Mouse (Mus musculus): ENCODE data around the gene Chka. TPM values are rescaled to one million over a fixed set of nuclear protein-coding genes. Genes with fewer than 3 reads are reported as not detected.

Gene Chka
- polyA plus RNA-seq, 1 experiment from 2014 or later, result 53.0 TPM

GRCm38 (mm10) chr19:3898952-3899351 is 47.4 kb downstream of the Chka start:
- no peaks in the 10 kb centered on the region for H3K27me3 ChIP-seq (ENCODE audit: insufficient read depth, low read length)
- TF ChIP-seq CTCF (IDR thresholded peaks at IDR 0.05; ENCODE audit: low read depth), result no peak
- H3K9ac ChIP-seq (ENCODE audit: low read depth, low read length), result no peak overlapping the region
- 52% methylated on average over 7 of the region's 7 CpGs for whole genome bisulfite sequencing
- H3K4me2 ChIP-seq (ENCODE audit: low read length), result no peak overlapping the region
- no peaks in the 10 kb centered on the region for H3K4me1 ChIP-seq (replicated peaks; ENCODE audit: insufficient read depth, low read length)
- no peak for DNase-seq (ENCODE audit: low spot score)
- peaks cover 68% of the 10 kb centered on the region for H3K36me3 ChIP-seq (ENCODE audit: insufficient read depth, low read length)
- H3K4me3 ChIP-seq (replicated peaks; ENCODE audit: low read depth, low read length), result no peak overlapping the region
- H3K27ac ChIP-seq, result no peak overlapping the region
- no peak for ATAC-seq (replicated peaks; ENCODE audit: low FRiP score, low read depth)
- no peaks in the 10 kb centered on the region for H3K9me3 ChIP-seq (replicated peaks; ENCODE audit: low read length)

DNA sequence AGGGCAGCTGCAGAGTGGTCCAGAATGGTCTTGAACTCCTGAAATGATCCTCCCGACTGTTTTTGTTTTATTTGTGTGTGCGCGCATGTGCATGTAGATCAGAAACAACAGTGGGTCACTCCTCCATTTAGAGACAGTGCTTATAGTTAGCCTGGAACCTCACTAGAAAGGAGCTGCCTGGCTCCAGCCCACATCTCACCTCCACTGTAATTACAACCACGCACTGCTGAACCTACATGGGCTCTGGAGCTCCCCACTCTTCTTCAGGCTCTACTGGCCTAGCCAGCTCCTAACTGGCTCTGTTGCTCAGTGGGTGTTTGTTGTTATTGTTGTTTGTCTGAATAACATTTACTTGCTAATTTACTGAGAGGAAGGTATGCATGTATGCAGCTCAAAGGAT is 48.0 kb downstream of the Chka start:
- Histone ChIP-seq H3K36me3 (ENCODE audit: insufficient read depth, low read length) (peaks cover 63% of the 10 kb centered on the region), H3K4me1 (replicated peaks; ENCODE audit: insufficient read depth, low read length) (peaks cover 5% of the 10 kb centered on the region; the same call in 1 of the 2 replicates), H3K9me3 (replicated peaks; ENCODE audit: low read length) (no peaks in the 10 kb centered on the region), H3K4me3 (replicated peaks; ENCODE audit: low read depth, low read length) (no peak overlapping the region), H3K27ac (no peak overlapping the region), H3K9ac (ENCODE audit: low read depth, low read length) (no peak overlapping the region), H3K4me2 (ENCODE audit: low read length) (no peak overlapping the region), H3K27me3 (ENCODE audit: insufficient read depth, low read length) (no peaks in the 10 kb centered on the region)
- no peak for DNase-seq (ENCODE audit: low spot score)
- WGBS, result 86% methylated on average over 4 of the region's 4 CpGs
- no peak for TF ChIP-seq CTCF (IDR thresholded peaks at IDR 0.05; ENCODE audit: low read depth)
- ATAC-seq (replicated peaks; ENCODE audit: low FRiP score, low read depth), result no peak

DNA sequence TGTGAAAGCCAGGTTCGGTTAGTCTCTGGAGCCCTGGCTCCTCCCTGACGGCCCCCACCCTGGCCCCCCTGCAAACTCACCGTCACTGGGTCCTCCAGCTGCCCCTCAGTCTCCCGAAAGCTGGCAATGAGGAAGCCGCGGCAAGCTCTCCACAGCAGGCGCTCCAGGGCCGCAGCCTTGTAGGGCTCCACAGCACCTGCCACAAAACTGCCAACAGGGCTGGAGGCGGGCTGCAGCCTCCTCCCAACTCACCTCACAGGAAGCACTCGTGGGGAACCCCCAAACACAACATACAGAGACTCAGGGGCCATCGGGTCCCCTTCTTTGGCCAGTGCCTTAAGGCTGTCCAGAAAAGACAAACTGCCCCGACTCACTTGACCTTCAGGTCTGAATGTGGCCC is 51.4 kb downstream of the Chka start:
- no peak for ATAC-seq (replicated peaks; ENCODE audit: low FRiP score, low read depth)

DNA sequence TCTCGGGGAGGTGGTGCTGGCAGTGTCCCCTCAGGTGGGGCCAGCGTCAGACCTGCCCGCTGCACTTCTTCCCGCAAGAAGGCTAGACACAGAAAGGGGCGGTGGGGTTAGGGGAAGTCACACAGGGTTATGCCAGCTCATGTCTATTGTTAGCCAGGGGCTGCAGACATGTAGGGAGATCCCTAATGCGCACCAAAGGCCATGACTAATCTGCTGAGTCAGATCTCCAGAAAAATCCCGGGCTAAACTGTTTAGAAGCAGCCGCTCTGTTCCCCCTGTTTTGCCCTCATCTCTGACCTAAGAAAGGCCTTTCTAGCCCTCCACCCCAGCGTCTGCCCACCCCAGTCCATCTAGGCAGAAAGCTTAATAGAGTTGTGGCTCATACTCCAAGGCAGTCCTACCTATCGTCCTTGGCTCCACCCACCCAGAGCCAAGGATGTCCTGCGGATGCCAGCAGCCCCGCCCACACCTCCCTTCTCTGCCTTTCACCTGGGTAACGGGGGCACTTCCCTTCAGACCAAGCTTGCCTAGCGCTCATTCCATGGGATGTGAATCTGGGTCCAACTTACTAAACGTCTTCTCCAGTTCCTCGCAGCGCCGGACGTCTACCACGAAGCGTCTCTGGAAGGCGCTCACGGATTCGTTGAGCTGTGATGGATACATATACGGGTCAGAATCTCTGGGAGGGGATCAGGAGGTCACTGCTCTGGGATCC is 52.2 kb downstream of the Chka start:
- Histone ChIP-seq H3K4me2 (ENCODE audit: low read length) (peak overlapping the region; percentile 84), H3K27me3 (ENCODE audit: insufficient read depth, low read length) (no peaks in the 10 kb centered on the region), H3K9ac (ENCODE audit: low read depth, low read length) (no peak overlapping the region), H3K9me3 (replicated peaks; ENCODE audit: low read length) (no peaks in the 10 kb centered on the region), H3K4me3 (replicated peaks; ENCODE audit: low read depth, low read length) (no peak overlapping the region), H3K27ac (no peak overlapping the region), H3K36me3 (ENCODE audit: insufficient read depth, low read length) (peaks cover 39% of the 10 kb centered on the region), H3K4me1 (replicated peaks; ENCODE audit: insufficient read depth, low read length) (peaks cover 25% of the 10 kb centered on the region)
- DNase-seq (ENCODE audit: low spot score) (no peak), ATAC-seq (replicated peaks; ENCODE audit: low FRiP score, low read depth) (no peak)
- WGBS, result 73% methylated on average over 25 of the region's 25 CpGs
- no peak for TF ChIP-seq CTCF (IDR thresholded peaks at IDR 0.05; ENCODE audit: low read depth)

More for the DNA sequence above, 51.4 kb downstream of the Chka start:
- H3K9me3 ChIP-seq (replicated peaks; ENCODE audit: low read length), result no peaks in the 10 kb centered on the region
- H3K4me2 ChIP-seq (ENCODE audit: low read length), result no peak overlapping the region
- DNase-seq (ENCODE audit: low spot score), result no peak
- H3K36me3 ChIP-seq (ENCODE audit: insufficient read depth, low read length), result peaks cover 38% of the 10 kb centered on the region
- whole genome bisulfite sequencing, result 84% methylated on average over 12 of the region's 12 CpGs
- H3K27ac ChIP-seq, result no peak overlapping the region
- H3K4me3 ChIP-seq (replicated peaks; ENCODE audit: low read depth, low read length), result no peak overlapping the region
- TF ChIP-seq CTCF (IDR thresholded peaks at IDR 0.05; ENCODE audit: low read depth), result no peak
- no peak overlapping the region for H3K9ac ChIP-seq (ENCODE audit: low read depth, low read length)
- no peaks in the 10 kb centered on the region for H3K27me3 ChIP-seq (ENCODE audit: insufficient read depth, low read length)
- H3K4me1 ChIP-seq (replicated peaks; ENCODE audit: insufficient read depth, low read length), result peaks cover 25% of the 10 kb centered on the region

DNA sequence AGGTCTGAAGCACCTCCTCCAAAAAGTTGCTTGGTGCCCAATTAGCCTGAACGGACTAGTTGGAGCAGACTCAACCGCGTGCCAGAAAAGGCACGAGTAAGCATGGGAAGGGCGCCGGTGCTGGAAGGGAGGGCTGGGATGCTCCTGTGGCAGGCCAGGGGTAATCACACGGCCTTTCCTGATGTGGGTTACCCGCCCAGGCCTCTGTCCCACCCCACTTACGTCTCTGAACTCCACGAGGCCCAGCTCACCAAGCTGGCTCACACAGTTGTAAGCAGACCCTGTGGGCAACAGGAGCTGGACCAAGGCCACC is 52.7 kb downstream of the Chka start:
- peaks cover 41% of the 10 kb centered on the region for H3K36me3 ChIP-seq (ENCODE audit: insufficient read depth, low read length)
- H3K27me3 ChIP-seq (ENCODE audit: insufficient read depth, low read length), result no peaks in the 10 kb centered on the region
- H3K27ac ChIP-seq, result 0 out of 2 replicates have a peak overlapping the region, but pooled peaks have one; percentile 87
- WGBS, result 56% methylated on average over 10 of the region's 10 CpGs
- H3K9ac ChIP-seq (ENCODE audit: low read depth, low read length), result no peak overlapping the region
- H3K9me3 ChIP-seq (replicated peaks; ENCODE audit: low read length), result no peaks in the 10 kb centered on the region
- H3K4me1 ChIP-seq (replicated peaks; ENCODE audit: insufficient read depth, low read length), result peaks cover 25% of the 10 kb centered on the region
- DNase-seq (ENCODE audit: low spot score), result no peak
- H3K4me3 ChIP-seq (replicated peaks; ENCODE audit: low read depth, low read length), result no peak overlapping the region
- TF ChIP-seq CTCF (IDR thresholded peaks at IDR 0.05; ENCODE audit: low read depth), result no peak
- no peak for ATAC-seq (replicated peaks; ENCODE audit: low FRiP score, low read depth)
- H3K4me2 ChIP-seq (ENCODE audit: low read length), result peak overlapping the region; percentile 84

DNA sequence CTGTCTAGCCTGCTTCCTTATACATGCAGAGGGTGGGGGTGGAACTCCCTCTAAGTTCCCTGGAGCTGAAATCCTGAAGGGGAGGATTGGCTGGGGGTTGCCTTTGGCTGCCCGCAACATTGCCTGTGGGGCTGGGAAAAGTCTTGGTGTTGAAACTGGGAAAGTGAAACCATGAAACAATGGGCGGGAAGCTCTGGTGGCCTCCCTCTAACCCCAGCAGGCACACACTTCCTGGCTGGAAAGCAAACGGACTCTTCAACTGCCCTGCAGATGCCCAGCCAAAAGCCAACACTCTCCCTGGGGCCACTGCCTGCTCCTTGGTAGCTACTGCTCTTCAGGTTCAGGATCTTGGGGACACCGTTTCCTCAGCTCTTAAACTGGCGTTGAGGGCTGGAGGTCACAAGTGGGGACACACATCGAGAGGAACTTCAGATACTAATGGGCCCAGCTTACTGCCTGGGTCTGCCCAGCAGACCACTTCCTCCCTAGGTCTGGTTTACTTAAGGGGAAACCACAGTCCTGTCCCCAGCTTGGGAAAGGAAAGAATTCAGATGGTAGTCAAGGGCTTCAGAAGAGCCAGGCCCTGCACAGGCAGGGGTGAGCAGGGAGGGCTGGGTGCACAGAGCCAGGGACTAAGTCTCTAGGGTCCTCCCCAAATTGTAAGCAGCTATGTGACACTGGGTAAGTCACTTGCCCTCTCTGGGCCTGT is 53.8 kb downstream of the Chka start:
- TF ChIP-seq CTCF (IDR thresholded peaks at IDR 0.05; ENCODE audit: low read depth), result no peak

More for the DNA sequence above, 53.8 kb downstream of the Chka start:
- Histone ChIP-seq H3K4me2 (ENCODE audit: low read length) (peak overlapping the region; percentile 84), H3K9ac (ENCODE audit: low read depth, low read length) (peak overlapping the region; percentile 71; the same call in 1 of the 2 replicates), H3K27ac (peak overlapping the region; percentile 87), H3K27me3 (ENCODE audit: insufficient read depth, low read length) (no peaks in the 10 kb centered on the region), H3K4me3 (replicated peaks; ENCODE audit: low read depth, low read length) (peak overlapping the region; percentile 74), H3K9me3 (replicated peaks; ENCODE audit: low read length) (no peaks in the 10 kb centered on the region), H3K36me3 (ENCODE audit: insufficient read depth, low read length) (peaks cover 47% of the 10 kb centered on the region), H3K4me1 (replicated peaks; ENCODE audit: insufficient read depth, low read length) (peaks cover 25% of the 10 kb centered on the region)
- 16% methylated on average over 6 of the region's 6 CpGs for WGBS
- DNase-seq (ENCODE audit: low spot score) (peak; percentile 77), ATAC-seq (replicated peaks; ENCODE audit: low FRiP score, low read depth) (0 out of 2 replicates have a peak, but pooled peaks have one; percentile 8)

Measured in kidney, postnatal 0 days (tissue).